Mouse (Mus musculus) brain, adult 2 months (tissue): Measurements from ENCODE around the gene Prickle2.

ENCODE experiments used
- DNase-seq: peaks from one replicate; pipeline ENCODE4 v3.0.0; 2011; ENCODE audit warnings: low read depth, low spot score

Prickle2 gene

DNA sequence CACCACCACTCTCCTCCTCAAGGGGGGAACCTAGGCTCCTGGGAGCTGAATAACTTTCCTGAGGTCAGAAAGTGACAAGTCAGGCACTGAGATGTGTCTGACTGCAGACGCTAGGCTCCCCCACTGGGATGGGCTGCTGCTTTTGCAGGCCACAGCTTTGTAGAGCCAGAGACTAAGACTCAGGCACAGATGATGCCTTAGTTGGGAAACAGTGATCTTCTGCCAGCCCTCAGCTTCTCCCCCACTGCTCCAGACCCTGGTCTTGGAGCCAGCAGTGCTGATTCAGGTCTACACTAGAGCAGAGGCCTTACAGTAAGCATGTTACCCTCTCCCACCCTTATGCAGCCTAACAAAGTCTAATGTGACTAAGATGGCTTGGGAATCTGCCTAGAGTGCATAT is 254.5 kb downstream of the Prickle2 start:
- DNase-seq = no peak

GRCm38 (mm10) chr6:92449956-92450355 is 256.0 kb downstream of the Prickle2 start:
- DNase-seq = peak; percentile 38

- no peak for DNase-seq
Observed at GRCm38 (mm10) chr6:92446662-92447061, 259.3 kb downstream of the Prickle2 start.

DNA sequence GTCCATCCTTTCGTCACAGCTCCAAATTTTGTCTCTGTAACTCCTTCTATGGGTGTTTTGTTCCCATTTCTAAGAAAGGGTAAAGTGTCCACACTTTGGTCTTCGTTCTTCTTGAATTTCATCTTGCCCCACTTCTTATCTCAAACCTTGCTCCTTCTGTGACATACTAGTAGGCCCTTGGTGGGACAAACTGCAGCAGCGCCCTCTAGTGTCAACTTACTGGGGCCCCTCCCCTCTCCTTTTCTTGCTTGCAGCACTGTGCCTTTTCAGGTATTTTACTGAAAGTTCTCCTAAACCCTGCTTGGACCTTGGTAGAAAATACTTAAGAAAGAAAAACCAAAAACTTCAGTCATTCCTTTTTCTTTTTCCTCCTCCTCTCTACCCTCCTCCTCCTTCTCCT is 264.8 kb downstream of the Prickle2 start:
- no peak for DNase-seq

DNA sequence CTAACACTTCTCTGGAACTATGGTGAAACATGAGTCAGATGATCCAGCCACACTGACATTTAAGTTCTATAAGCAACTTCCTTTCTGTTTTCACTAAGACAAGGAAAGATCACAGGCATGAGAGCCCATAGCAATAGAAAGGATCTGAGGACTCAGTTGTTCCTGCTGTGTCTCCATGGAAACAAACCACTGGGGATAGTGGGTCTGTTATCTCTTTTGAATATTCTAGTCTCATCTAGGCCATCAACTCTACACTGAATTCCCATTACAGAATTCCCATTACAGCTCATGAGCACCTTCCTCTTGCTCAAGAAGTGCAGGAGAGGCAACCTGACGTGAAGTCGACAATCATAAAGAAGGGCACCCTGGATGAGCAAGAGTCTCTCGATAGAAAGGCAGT is 265.7 kb downstream of the Prickle2 start:
- DNase-seq = no peak

DNA sequence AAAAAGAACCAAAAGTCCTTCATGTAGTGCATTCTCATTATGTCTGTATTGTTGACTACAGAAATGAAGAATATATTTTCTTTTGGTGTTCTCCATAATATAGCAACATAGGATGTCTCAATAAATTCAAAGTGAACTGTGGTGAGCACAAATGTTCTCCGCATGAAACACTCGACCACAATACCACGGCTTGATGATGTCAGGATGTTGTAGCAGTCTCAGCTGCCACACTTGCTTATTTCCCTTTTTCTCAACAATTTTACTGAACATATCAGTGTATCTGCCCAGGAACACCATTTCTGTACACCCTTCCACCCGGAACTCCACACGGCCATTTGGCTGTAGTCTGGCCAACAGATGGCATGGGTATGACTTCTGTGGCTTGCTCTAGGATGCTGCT is 273.8 kb downstream of the Prickle2 start:
- no peak for DNase-seq

GRCm38 (mm10) chr6:92427406-92428171 is 278.4 kb downstream of the Prickle2 start:
- no peak for DNase-seq

- DNase-seq = peak; percentile 55
Observed at GRCm38 (mm10) chr6:92425901-92426300, 280.1 kb downstream of the Prickle2 start.

DNA sequence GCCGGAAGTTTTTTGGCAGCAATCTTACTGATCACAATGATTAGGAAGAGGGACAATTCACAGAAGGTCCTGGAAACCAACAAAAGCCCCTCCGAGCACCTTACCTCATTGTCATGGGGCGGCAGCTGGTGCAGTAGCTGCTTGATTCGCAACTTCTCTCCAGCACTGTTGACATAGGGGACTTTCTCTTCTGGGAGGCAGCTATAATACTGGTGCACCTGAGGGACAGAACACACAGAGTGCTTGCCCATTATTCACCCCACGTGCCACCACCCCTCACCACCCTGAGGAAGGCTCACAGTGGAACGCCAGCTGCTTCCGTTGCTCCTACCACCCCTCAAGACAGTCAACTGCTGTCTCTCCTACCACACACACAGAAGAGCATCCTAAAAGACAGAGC is 280.5 kb downstream of the Prickle2 start:
- DNase-seq = no peak

DNA sequence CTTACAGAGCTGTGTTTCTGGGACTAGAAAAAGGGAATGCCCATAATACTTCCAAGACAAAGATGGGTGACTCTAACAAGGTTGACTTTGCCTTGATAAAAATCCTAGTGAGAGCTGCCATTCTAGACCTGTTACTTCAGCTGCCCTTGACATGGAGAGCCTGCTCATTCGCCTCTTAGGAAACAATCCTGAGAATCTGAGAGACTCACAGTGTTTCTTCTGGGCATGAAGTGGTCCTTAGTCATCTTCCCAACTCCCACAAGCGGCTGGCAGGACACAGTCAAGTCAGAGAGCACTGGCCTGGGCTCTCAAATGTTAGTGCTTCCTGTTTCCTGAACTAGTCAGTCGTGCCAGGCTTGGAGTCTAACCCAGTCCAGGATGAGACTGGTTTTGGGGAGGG is 281.0 kb downstream of the Prickle2 start:
- no peak for DNase-seq

DNA sequence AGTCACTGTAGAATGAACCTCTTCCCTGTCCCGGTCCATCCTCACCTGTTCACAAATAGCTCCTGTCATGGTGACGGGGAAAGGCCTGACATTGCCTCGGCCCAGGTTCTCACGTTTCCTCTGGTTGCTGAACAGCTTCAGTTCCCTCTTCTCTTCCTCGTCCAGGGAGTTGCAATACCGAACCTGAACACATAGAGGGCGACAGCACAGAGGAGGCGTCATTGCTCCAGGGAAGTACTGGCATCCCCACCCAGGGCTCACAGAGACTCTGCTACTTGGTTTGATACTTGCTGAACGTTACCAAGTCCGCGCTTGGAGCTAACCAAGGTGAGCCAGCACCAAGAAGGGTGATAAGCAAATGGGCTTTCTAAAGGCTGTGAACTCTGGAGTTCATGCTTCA is 283.7 kb downstream of the Prickle2 start:
- DNase-seq = peak; percentile 67

- no peak for DNase-seq
Observed at GRCm38 (mm10) chr6:92420106-92420505, 285.8 kb downstream of the Prickle2 start.

DNA sequence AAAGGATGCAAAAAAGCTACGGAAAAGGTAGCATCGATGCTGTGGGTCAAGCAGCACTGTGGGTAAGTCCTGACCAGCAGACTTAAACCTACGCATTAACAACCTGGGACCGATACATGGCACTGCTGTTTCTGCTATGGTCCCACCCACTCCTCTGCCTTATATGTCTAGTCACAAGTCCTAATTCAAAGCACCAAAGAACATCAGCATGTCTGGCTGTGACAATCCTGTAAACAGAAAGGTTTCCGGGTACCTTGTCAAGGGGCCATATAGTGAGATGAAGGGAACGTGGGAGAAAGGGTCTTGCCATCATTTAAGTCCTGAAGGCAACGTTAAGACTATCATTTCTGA is 290.6 kb downstream of the Prickle2 start:
- no peak for DNase-seq

- peak; percentile 79 for DNase-seq
Observed at GRCm38 (mm10) chr6:92414478-92415404, 291.2 kb downstream of the Prickle2 start.

GRCm38 (mm10) chr6:92413982-92414381 is 292.0 kb downstream of the Prickle2 start:
- DNase-seq = no peak

DNA sequence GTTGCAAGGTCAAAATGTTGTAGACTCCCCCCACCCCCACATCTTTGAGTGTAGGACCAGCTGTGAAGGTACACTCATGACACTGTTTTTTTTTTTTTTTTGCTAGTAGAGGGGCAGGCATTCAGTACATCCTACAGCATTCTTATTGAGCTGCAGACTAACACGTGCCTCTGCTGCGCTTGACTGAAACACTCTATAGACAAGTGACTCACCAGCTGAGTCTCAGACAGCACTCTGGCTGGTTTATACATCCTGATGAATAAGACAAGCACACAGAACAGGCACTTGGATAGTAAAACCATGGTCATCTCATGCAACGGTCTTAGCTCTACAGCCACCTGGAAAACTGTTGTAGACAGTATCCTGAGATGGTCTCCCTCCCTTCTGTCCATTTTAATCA is 296.2 kb downstream of the Prickle2 start:
- DNase-seq = peak; percentile 77

GRCm38 (mm10) chr6:92407259-92407658 is 298.7 kb downstream of the Prickle2 start:
- DNase-seq = no peak

GRCm38 (mm10) chr6:92405571-92405970 is 300.4 kb downstream of the Prickle2 start:
- peak; percentile 55 for DNase-seq

GRCm38 (mm10) chr6:92397876-92398275 is 308.1 kb downstream of the Prickle2 start:
- peak; percentile 73 for DNase-seq

GRCm38 (mm10) chr6:92395556-92395955 is 310.4 kb downstream of the Prickle2 start:
- peak; percentile 71 for DNase-seq

- no peak for DNase-seq
Observed at GRCm38 (mm10) chr6:92395143-92395542, 310.8 kb downstream of the Prickle2 start.

DNA sequence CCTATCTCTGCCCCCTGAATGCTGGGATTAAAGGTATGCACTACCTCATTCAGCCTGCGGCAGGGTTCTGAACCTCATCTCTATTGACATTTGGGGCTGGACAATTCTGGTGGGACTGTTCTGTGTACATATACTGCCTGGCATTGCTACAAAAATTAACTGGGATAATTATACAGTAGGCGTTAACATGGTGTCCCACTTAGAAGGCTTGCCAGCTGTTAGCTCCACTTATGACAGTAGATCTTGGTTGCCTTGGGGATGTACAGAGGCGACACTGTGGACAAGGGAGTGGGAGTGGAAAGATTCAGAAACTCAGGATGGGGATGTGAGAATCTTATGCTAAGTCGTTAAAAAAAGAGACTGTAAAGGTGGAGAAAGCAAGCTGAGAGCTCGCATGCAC is 311.3 kb downstream of the Prickle2 start:
- peak; percentile 89 for DNase-seq

DNA sequence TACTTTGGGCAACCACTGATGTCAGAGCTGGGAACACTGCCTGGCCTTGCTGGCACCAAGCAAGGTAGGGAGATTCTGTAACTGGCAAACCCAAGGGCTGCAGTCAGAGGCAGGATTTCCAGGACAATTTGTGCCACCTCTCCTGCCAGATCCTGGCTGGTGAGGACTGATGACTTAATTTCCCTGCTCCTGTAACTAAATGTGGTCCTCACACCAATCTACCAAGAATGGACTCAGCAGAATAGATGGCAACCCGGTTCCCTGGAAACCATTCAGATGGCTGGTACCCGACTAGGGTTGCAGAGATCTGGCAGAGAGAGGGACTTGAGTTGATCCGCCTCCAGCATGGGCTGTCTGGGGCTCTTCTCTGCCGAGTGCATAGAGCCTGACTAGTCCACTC is 315.6 kb downstream of the Prickle2 start:
- peak; percentile 53 for DNase-seq
